Comparison of ENCODE assay signal across 16 mouse cellular contexts in the genomic region with DNA sequence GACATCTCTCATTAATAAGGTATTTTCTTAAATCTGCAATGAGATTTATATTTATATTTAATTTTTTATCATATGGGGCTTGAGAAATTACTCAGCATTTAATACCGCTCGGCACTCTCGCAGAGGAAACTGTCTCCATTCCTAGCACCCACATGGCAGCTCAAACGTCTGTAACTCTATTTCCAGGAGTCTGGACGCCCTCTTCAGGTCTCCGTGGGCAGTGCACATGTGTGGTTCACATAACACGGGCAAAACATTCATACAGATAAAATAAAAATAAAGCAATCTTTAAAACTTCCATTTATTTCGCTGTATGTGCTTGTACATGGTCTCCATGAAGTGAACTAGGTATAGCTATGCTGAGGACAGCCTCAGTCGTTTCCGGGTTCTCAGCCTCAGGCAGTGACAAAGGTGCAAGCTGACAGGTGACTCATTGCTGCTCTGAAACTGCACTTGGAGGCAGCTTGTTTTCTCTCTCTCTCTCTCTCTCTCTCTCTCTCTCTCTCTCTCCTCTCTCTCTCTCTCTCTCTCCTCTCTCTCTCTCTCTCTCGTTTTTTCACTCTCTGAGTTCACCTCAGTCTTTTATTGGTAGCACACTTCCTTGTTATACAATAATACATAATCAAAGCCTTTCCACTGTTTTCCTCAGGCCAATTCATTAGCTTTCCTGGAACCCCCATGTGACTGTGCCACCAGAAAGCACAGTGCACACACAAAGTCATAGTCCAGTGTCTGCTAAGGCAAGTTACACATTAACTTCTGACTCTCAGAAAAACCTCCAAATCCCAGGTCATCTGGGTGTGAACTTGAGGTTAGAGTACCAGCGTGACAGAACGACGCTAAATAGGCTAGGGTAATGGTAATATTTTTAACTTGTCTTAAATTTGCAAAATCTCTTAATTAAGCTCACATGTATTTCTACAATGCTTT. TPM values are rescaled to one million over a fixed set of nuclear protein-coding genes. Genes with fewer than 3 reads are reported as not detected.
DNase-seq lines count a peak whose midpoint lies in the region; ATAC-seq and TF ChIP-seq lines count a peak whose summit lies in the region.
"Had no signal": no experiment of that assay in that cellular context is flagged by ENCODE, and none has a peak within 500 bp of the region (broad histone marks: within the 10 kb centered on the region; RNA-seq: fewer than 3 reads in every experiment).

No protein-coding gene starts in this region.

- ATAC-seq in kidney, embryonic 16.5 days (ENCODE audit: low FRiP score, low TSS enrichment): peak; percentile 85
- ATAC-seq in liver, embryonic 15.5 days (ENCODE audit: insufficient read depth): peak; percentile 85
- ATAC-seq: forebrain, embryonic 15.5 days had no signal

- DNase-seq in R1 (ENCODE audit: low read depth, low spot score): peak; percentile 18
- no peak for DNase-seq in gastrocnemius, postnatal 14 days
- no peak for DNase-seq in B cell, adult 2 months
- no peak for DNase-seq in cerebellum, adult 11-12 months
- no peak for DNase-seq in urinary bladder, postnatal 14 days (ENCODE audit: low spot score)
- DNase-seq: adrenal gland, postnatal 10 days; gastrocnemius, postnatal 36 days; right cerebral cortex, postnatal 4 days had no signal

- no peak overlapping the region for H3K9ac ChIP-seq in kidney, embryonic 16.5 days (replicated peaks; ENCODE audit: low read length)
- no peak overlapping the region for H3K9ac ChIP-seq in liver, embryonic 15.5 days
- H3K9ac ChIP-seq: forebrain, embryonic 15.5 days; hindbrain, embryonic 12.5 days had no signal

- H3K36me3 ChIP-seq in E14TG2a.4 (ENCODE audit: insufficient read depth, low read length): no peaks in the 10 kb centered on the region
- peaks cover 17% of the 10 kb centered on the region; the same call in 1 of the 2 replicates for H3K36me3 ChIP-seq in kidney, embryonic 16.5 days (ENCODE audit: insufficient read depth, low read length)
- peaks cover 67% of the 10 kb centered on the region for H3K36me3 ChIP-seq in liver, embryonic 15.5 days (replicated peaks)

- intact Hi-C loops in gastrocnemius, postnatal 14 days (cut with DNase I; ENCODE audit: low total_unique reads): no loop called here

- H3K9me3 ChIP-seq in E14TG2a.4 (ENCODE audit: low read length): no peaks in the 10 kb centered on the region
- no peaks in the 10 kb centered on the region for H3K9me3 ChIP-seq in kidney, embryonic 16.5 days (ENCODE audit: low read length)
- H3K9me3 ChIP-seq in liver, embryonic 15.5 days (replicated peaks): no peaks in the 10 kb centered on the region
- H3K9me3 ChIP-seq: forebrain, embryonic 15.5 days; hindbrain, embryonic 12.5 days had no signal

- no peaks in the 10 kb centered on the region for H3K4me1 ChIP-seq in E14TG2a.4 (replicated peaks; ENCODE audit: low read depth, low read length)
- H3K4me1 ChIP-seq in kidney, embryonic 16.5 days (ENCODE audit: insufficient read depth, low read length): peaks cover 11% of the 10 kb centered on the region; the same call in 1 of the 2 replicates
- no peaks in the 10 kb centered on the region for H3K4me1 ChIP-seq in liver, embryonic 15.5 days (replicated peaks)
- H3K4me1 ChIP-seq: forebrain, embryonic 15.5 days; hindbrain, embryonic 12.5 days had no signal

- no peaks in the 10 kb centered on the region for H3K27me3 ChIP-seq in E14TG2a.4 (ENCODE audit: insufficient read depth, low read length)
- H3K27me3 ChIP-seq in kidney, embryonic 16.5 days (ENCODE audit: insufficient read depth, low read length): no peaks in the 10 kb centered on the region
- H3K27me3 ChIP-seq in liver, embryonic 15.5 days: no peaks in the 10 kb centered on the region
- H3K27me3 ChIP-seq: forebrain, embryonic 15.5 days; hindbrain, embryonic 12.5 days had no signal

- WGBS in kidney, embryonic 16.5 days: 79% methylated on average over 14 of the region's 14 CpGs
- WGBS in liver, embryonic 15.5 days (ENCODE audit: insufficient replicate concordance): 77% methylated on average over 14 of the region's 14 CpGs

- peak; percentile 50 for TF ChIP-seq CTCF in E14TG2a.4 (conservative IDR thresholded peaks at IDR 0.05; ENCODE audit: low read length)

- peak overlapping the region; percentile 73 for H3K27ac ChIP-seq in kidney, embryonic 16.5 days (ENCODE audit: low read length)
- H3K27ac ChIP-seq in liver, embryonic 15.5 days (replicated peaks): peak overlapping the region; percentile 35; the same call in 1 of the 2 replicates
- H3K27ac ChIP-seq: forebrain, embryonic 15.5 days; hindbrain, embryonic 12.5 days had no signal

- no peak overlapping the region for H3K4me2 ChIP-seq in kidney, embryonic 16.5 days (replicated peaks; ENCODE audit: low read depth, low read length)
- H3K4me2 ChIP-seq in liver, embryonic 15.5 days: no peak overlapping the region
- H3K4me2 ChIP-seq: forebrain, embryonic 15.5 days; hindbrain, embryonic 12.5 days had no signal

- no peak overlapping the region for H3K4me3 ChIP-seq in E14TG2a.4 (replicated peaks; ENCODE audit: low read length)
- H3K4me3 ChIP-seq in kidney, embryonic 16.5 days (ENCODE audit: low read length): no peak overlapping the region
- no peak overlapping the region for H3K4me3 ChIP-seq in liver, embryonic 15.5 days (replicated peaks)
- H3K4me3 ChIP-seq: forebrain, embryonic 15.5 days; hindbrain, embryonic 12.5 days; myocyte had no signal

RNA-seq across cellular contexts. Expression of gene Sh3yl1, which starts 31.9 kb away (rescaled TPM):
- 28.4 and 31.5 TPM in 2 replicates for polyA plus RNA-seq in kidney, embryonic 16.5 days (2015; fragmentation: Nextera tagmentation; extraction: Ambion mirVana)
- polyA plus RNA-seq in liver, embryonic 15.5 days (2015; fragmentation: Nextera tagmentation; extraction: Ambion mirVana): 37.4 and 40.8 TPM in 2 replicates
- total RNA-seq in gastrocnemius, postnatal 14 days (2021): 1 to 10 TPM; 1.2 to 1.3 TPM

RNA-seq across cellular contexts. Expression of gene Acp1, which starts 31.9 kb away (rescaled TPM):
- 158 and 174 TPM in 2 replicates for polyA plus RNA-seq in kidney, embryonic 16.5 days (2015; fragmentation: Nextera tagmentation; extraction: Ambion mirVana)
- polyA plus RNA-seq in liver, embryonic 15.5 days (2015; fragmentation: Nextera tagmentation; extraction: Ambion mirVana): 235 and 287 TPM in 2 replicates
- 10 to 100 TPM; 35.6 to 36.2 TPM for total RNA-seq in gastrocnemius, postnatal 14 days (2021)

RNA-seq across cellular contexts. Expression of gene Alkal2, which starts 59.2 kb away (rescaled TPM):
- 0.31 and 0.36 TPM in 2 replicates for polyA plus RNA-seq in kidney, embryonic 16.5 days (2015; fragmentation: Nextera tagmentation; extraction: Ambion mirVana)
- not detected in 2 replicates for polyA plus RNA-seq in liver, embryonic 15.5 days (2015; fragmentation: Nextera tagmentation; extraction: Ambion mirVana)
- 1 to 10 TPM in 1 of 2 experiments, under 1 TPM in 1; 0.68 to 1.7 TPM for total RNA-seq in gastrocnemius, postnatal 14 days (2021)
- total RNA-seq: common myeloid progenitor, adult 5-6 weeks; megakaryocyte-erythroid progenitor cell, adult 5-6 weeks had no signal
- polyA plus RNA-seq: myocyte had no signal
